Mouse (Mus musculus): Measurements from ENCODE around the gene 4930430F08Rik. TPM values are rescaled to one million over a fixed set of nuclear protein-coding genes. Genes with fewer than 3 reads are reported as not detected.
"Not testable (repeated sequence)": the region's sequence is repeated elsewhere in the genome, so short reads cannot be mapped to it uniquely, and the experiment has no call there.

Gene 4930430F08Rik
- total RNA-seq (2021) = 10 to 100 TPM; 23.3 to 24.0 TPM
- long read RNA-seq, experiment 1, transcript 4930430F08Rik-201 (7 exons, 2,564 nt) = major isoform, 17 of 21 reads
- long read RNA-seq, experiment 1, partial matches to known transcripts = 3 of 21 reads
- long read RNA-seq, experiment 1, other reads (novel, unspliced or antisense) = 0 of 21 reads
- long read RNA-seq, experiment 2, transcript 4930430F08Rik-201 (7 exons, 2,564 nt) = major isoform, 31 of 37 reads
- long read RNA-seq, experiment 2, partial matches to known transcripts = 4 of 37 reads
- long read RNA-seq, experiment 2, other reads (novel, unspliced or antisense) = 2 of 37 reads

- no peak for DNase-seq (ENCODE audit: low spot score in 2 of 2)
These were observed at the start of gene 4930430F08Rik, which contains the start of gene 1700017N19Rik for GRCm38 (mm10) chr10:100590323-100590722. Gene 4930430F08Rik, minus strand, starts transcription at chr10:100590423. Gene 1700017N19Rik, plus strand, starts transcription at chr10:100590484.

- DNase-seq (ENCODE audit: low spot score in 2 of 2) = peak; percentile 60 to 67
These were observed 39.7 kb upstream of the 4930430F08Rik start for GRCm38 (mm10) chr10:100629762-100630438.

- no peak for DNase-seq (ENCODE audit: low spot score in 2 of 2)
These were observed 32.3 kb upstream of the 4930430F08Rik start for GRCm38 (mm10) chr10:100622494-100622893.

GRCm38 (mm10) chr10:100620040-100620439 is 29.8 kb upstream of the 4930430F08Rik start:
- no peak for DNase-seq (ENCODE audit: low spot score in 2 of 2)

GRCm38 (mm10) chr10:100619474-100619873 is 29.3 kb upstream of the 4930430F08Rik start:
- no peak for DNase-seq (ENCODE audit: low spot score in 2 of 2)

- DNase-seq (ENCODE audit: low spot score in 2 of 2) = no peak
These were observed 27.1 kb upstream of the 4930430F08Rik start for GRCm38 (mm10) chr10:100617233-100617903.

- no peak for DNase-seq (ENCODE audit: low spot score in 2 of 2)
These were observed 14.0 kb upstream of the 4930430F08Rik start for GRCm38 (mm10) chr10:100604254-100604653.

GRCm38 (mm10) chr10:100603511-100603910 is 13.3 kb upstream of the 4930430F08Rik start:
- DNase-seq (ENCODE audit: low spot score in 2 of 2) = no peak

- DNase-seq (ENCODE audit: low spot score in 2 of 2) = no peak
These were observed 8.1 kb upstream of the 4930430F08Rik start for GRCm38 (mm10) chr10:100598339-100598738.

- peak; percentile 94 for DNase-seq (ENCODE audit: low spot score in 2 of 2)
These were observed 1.3 kb downstream of the 4930430F08Rik start for GRCm38 (mm10) chr10:100588932-100589388.

- no peak for DNase-seq (ENCODE audit: low spot score in 2 of 2)
These were observed 1.7 kb downstream of the 4930430F08Rik start for GRCm38 (mm10) chr10:100588524-100588923.

- no peak for DNase-seq (ENCODE audit: low spot score in 2 of 2)
These were observed 6.0 kb downstream of the 4930430F08Rik start for GRCm38 (mm10) chr10:100584178-100584577.

- no peak for DNase-seq (ENCODE audit: low spot score in 2 of 2)
These were observed 14.9 kb downstream of the 4930430F08Rik start for GRCm38 (mm10) chr10:100575294-100575693.

- no peak for DNase-seq (ENCODE audit: low spot score in 2 of 2)
These were observed 15.6 kb downstream of the 4930430F08Rik start for GRCm38 (mm10) chr10:100574505-100575149.

- DNase-seq (ENCODE audit: low spot score in 2 of 2) = no peak
These were observed 18.5 kb downstream of the 4930430F08Rik start for GRCm38 (mm10) chr10:100571707-100572106.

- no peak for DNase-seq (ENCODE audit: low spot score in 2 of 2)
These were observed 26.1 kb downstream of the 4930430F08Rik start for GRCm38 (mm10) chr10:100564112-100564511.

- not testable (repeated sequence) for DNase-seq (ENCODE audit: low spot score in 2 of 2)
These were observed 29.9 kb downstream of the 4930430F08Rik start for GRCm38 (mm10) chr10:100560194-100560883.

- no peak for DNase-seq (ENCODE audit: low spot score in 2 of 2)
These were observed 33.6 kb downstream of the 4930430F08Rik start for GRCm38 (mm10) chr10:100556566-100557175.

- DNase-seq (ENCODE audit: low spot score in 2 of 2) = no peak
These were observed 65.5 kb downstream of the 4930430F08Rik start for GRCm38 (mm10) chr10:100524499-100525390.
